Mouse (Mus musculus) CH12.LX (cell line): ENCODE data around the gene Prnp. TPM values are rescaled to one million over a fixed set of nuclear protein-coding genes. Genes with fewer than 3 reads are reported as not detected.

Experiments
- DNase-seq: peaks from one replicate; pipeline ENCODE4 v3.0.0-alpha.2; 2013; ENCODE audit errors: extremely low read depth
- H3K27ac ChIP-seq: 2 replicates; pipeline ENCODE4 v1.5.1; 2012; ENCODE audit warnings: low read depth, mild to moderate bottlenecking, control low read depth, moderate library complexity; ENCODE audit not compliant: insufficient read depth
- H3K27me3 ChIP-seq: replicated peaks from 2 replicates; pipeline ENCODE3; 2012; ENCODE audit warnings: inconsistent platforms
- H3K36me3 ChIP-seq, 2 experiments: replicated peaks in 1 of 2; 2 replicates each; pipeline versions ENCODE3 to v1.6.1; 2012; ENCODE audit warnings: inconsistent platforms in 1 of 2, low read length in 1 of 2, mild to moderate bottlenecking in 1 of 2, mixed read lengths in 1 of 2, moderate library complexity in 1 of 2; ENCODE audit not compliant: control insufficient read depth in 1 of 2, insufficient read depth in 1 of 2
- H3K4me1 ChIP-seq, 2 experiments: 2 replicates each; pipeline ENCODE4 v1.6.1; 2012; ENCODE audit warnings: inconsistent platforms in 1 of 2, moderate library complexity in 1 of 2; ENCODE audit not compliant: insufficient read depth in 2 of 2, control insufficient read depth in 1 of 2
- H3K4me2 ChIP-seq: 2 replicates; pipeline ENCODE4 v1.6.1; 2012; ENCODE audit warnings: low read depth, mild to moderate bottlenecking, control low read depth; ENCODE audit not compliant: poor library complexity, insufficient read depth, severe bottlenecking
- H3K4me3 ChIP-seq, 3 experiments: fragments of 150-350 bp in 1 of 3; sonication (generic) in 1 of 3; replicated peaks in 1 of 3; 2 replicates each; pipeline versions ENCODE3 to v1.5.1; 2011 to 2012; ENCODE audit warnings: low read depth in 2 of 3, low read length in 2 of 3, mild to moderate bottlenecking in 2 of 3, moderate library complexity in 2 of 3, control low read depth in 1 of 3, improper control_type of control experiment in 1 of 3, inconsistent platforms in 1 of 3, mixed read lengths in 1 of 3; ENCODE audit not compliant: poor library complexity in 1 of 3
- H3K79me2 ChIP-seq: replicated peaks from 2 replicates; pipeline ENCODE4 v1.6.1; 2012; ENCODE audit warnings: mild to moderate bottlenecking, moderate library complexity; ENCODE audit not compliant: control insufficient read depth, poor library complexity, insufficient read depth, severe bottlenecking; ENCODE audit errors: extremely low read depth
- H3K9ac ChIP-seq: 2 replicates; pipeline ENCODE4 v1.6.1; 2012; ENCODE audit warnings: low read depth, mild to moderate bottlenecking, control low read depth, moderate library complexity; ENCODE audit not compliant: insufficient read depth
- H3K9me3 ChIP-seq: replicated peaks from 2 replicates; pipeline ENCODE3; 2012; ENCODE audit warnings: low read length, inconsistent platforms, mixed read lengths
- BHLHE40 ChIP-seq: IDR thresholded peaks from 2 replicates; pipeline ENCODE4 v1.6.1; 2011; ENCODE audit warnings: mild to moderate bottlenecking, low read depth, low read length, improper control_type of control experiment
- CHD1 ChIP-seq: IDR thresholded peaks from 2 replicates; pipeline ENCODE4 v1.6.1; 2012; ENCODE audit warnings: low read depth, low read length, improper control_type of control experiment, inconsistent platforms
- CHD2 ChIP-seq: IDR thresholded peaks from 2 replicates; pipeline ENCODE4 v1.6.1; 2011; ENCODE audit warnings: low read length, improper control_type of control experiment
- CTCF ChIP-seq, 2 experiments: IDR thresholded peaks in 1 of 2; conservative IDR thresholded peaks in 1 of 2; 2 replicates each; pipeline ENCODE4 v1.5.1; 2011 to 2012; ENCODE audit warnings: low read depth in 2 of 2, low read length in 2 of 2, improper control_type of control experiment in 1 of 2, inconsistent platforms in 1 of 2, mild to moderate bottlenecking in 1 of 2, moderate library complexity in 1 of 2
- E2F4 ChIP-seq: IDR thresholded peaks from 2 replicates; pipeline ENCODE4 v1.6.1; 2011; ENCODE audit warnings: low read depth, low read length, improper control_type of control experiment; ENCODE audit not compliant: insufficient replicate concordance
- ELF1 ChIP-seq: IDR thresholded peaks from 2 replicates; pipeline ENCODE4 v1.6.1; 2014; ENCODE audit warnings: low read depth, mild to moderate bottlenecking, inconsistent platforms, low read length, improper control_type of control experiment
- EP300 ChIP-seq: IDR thresholded peaks from 2 replicates; pipeline ENCODE4 v1.6.1; 2011; ENCODE audit warnings: low read length, improper control_type of control experiment
- ETS1 ChIP-seq: conservative IDR thresholded peaks from 2 replicates; pipeline ENCODE4 v1.6.1; 2012; ENCODE audit warnings: low read depth, mild to moderate bottlenecking, inconsistent platforms, low read length, improper control_type of control experiment, moderate library complexity
- IRF4 ChIP-seq: IDR thresholded peaks from 2 replicates; pipeline ENCODE4 v1.6.1; 2014; ENCODE audit warnings: low read depth, mild to moderate bottlenecking, inconsistent platforms, low read length, improper control_type of control experiment
- JUND ChIP-seq: conservative IDR thresholded peaks from 2 replicates; pipeline ENCODE4 v1.6.1; 2011; ENCODE audit warnings: low read depth, low read length, improper control_type of control experiment
- KAT2A ChIP-seq: IDR thresholded peaks from 2 replicates; pipeline ENCODE4 v1.6.1; 2012; ENCODE audit warnings: low read length, improper control_type of control experiment, inconsistent platforms; ENCODE audit not compliant: insufficient replicate concordance
- MAX ChIP-seq: IDR thresholded peaks from 2 replicates; pipeline ENCODE4 v1.6.1; 2011; ENCODE audit warnings: low read length, improper control_type of control experiment
- MAZ ChIP-seq: IDR thresholded peaks from 2 replicates; pipeline ENCODE4 v1.6.1; 2012; ENCODE audit warnings: low read depth, mild to moderate bottlenecking, inconsistent platforms, low read length, improper control_type of control experiment, moderate library complexity
- MEF2A ChIP-seq: IDR thresholded peaks from 2 replicates; pipeline ENCODE4 v1.6.1; 2014; ENCODE audit warnings: low read depth, mild to moderate bottlenecking, inconsistent platforms, low read length, improper control_type of control experiment, borderline replicate concordance
- MXI1 ChIP-seq: IDR thresholded peaks from 2 replicates; pipeline ENCODE4 v1.6.1; 2011; ENCODE audit warnings: mild to moderate bottlenecking, low read depth, low read length, improper control_type of control experiment
- MYC ChIP-seq: IDR thresholded peaks from 2 replicates; pipeline ENCODE4 v1.6.1; 2011; ENCODE audit warnings: low read depth, mild to moderate bottlenecking, improper control_type of control experiment, low read length
- NRF1 ChIP-seq: IDR thresholded peaks from 2 replicates; pipeline ENCODE4 v1.6.1; 2014; ENCODE audit warnings: low read depth, mild to moderate bottlenecking, inconsistent platforms, low read length, improper control_type of control experiment, moderate library complexity
- PAX5 ChIP-seq: IDR thresholded peaks from 2 replicates; pipeline ENCODE4 v1.6.1; 2012; ENCODE audit warnings: low read length, inconsistent platforms, mixed read lengths
- POLR2AphosphoS2 ChIP-seq: IDR thresholded peaks from 2 replicates; pipeline ENCODE4 v1.6.1; 2011; ENCODE audit warnings: low read depth, low read length, improper control_type of control experiment
- RAD21 ChIP-seq: IDR thresholded peaks from 2 replicates; pipeline ENCODE4 v1.6.1; 2011; ENCODE audit warnings: low read depth, mild to moderate bottlenecking, low read length, improper control_type of control experiment, moderate library complexity
- RCOR1 ChIP-seq: conservative IDR thresholded peaks from 2 replicates; pipeline ENCODE4 v1.6.1; 2012; ENCODE audit warnings: low read depth, mild to moderate bottlenecking, inconsistent platforms, low read length, improper control_type of control experiment
- SMC3 ChIP-seq: IDR thresholded peaks from 2 replicates; pipeline ENCODE4 v1.6.1; 2011; ENCODE audit warnings: low read depth, low read length, improper control_type of control experiment
- TBP ChIP-seq: conservative IDR thresholded peaks from 2 replicates; pipeline ENCODE4 v1.6.1; 2011; ENCODE audit warnings: low read depth, low read length, improper control_type of control experiment
- USF1 ChIP-seq: IDR thresholded peaks from 2 replicates; pipeline ENCODE4 v1.6.1; 2014; ENCODE audit warnings: low read depth, mild to moderate bottlenecking, inconsistent platforms, low read length, improper control_type of control experiment
- USF2 ChIP-seq: conservative IDR thresholded peaks from 2 replicates; pipeline ENCODE4 v1.6.1; 2011; ENCODE audit warnings: low read depth, low read length, improper control_type of control experiment
- ZC3H11A ChIP-seq: IDR thresholded peaks from 2 replicates; pipeline ENCODE4 v1.6.1; 2012; ENCODE audit warnings: low read depth, mild to moderate bottlenecking, inconsistent platforms, low read length, improper control_type of control experiment
- ZKSCAN1 ChIP-seq: IDR thresholded peaks from 2 replicates; pipeline ENCODE4 v1.6.1; 2012; ENCODE audit warnings: low read depth, inconsistent platforms, low read length, improper control_type of control experiment, borderline replicate concordance
- ZMIZ1 ChIP-seq: IDR thresholded peaks from 2 replicates; pipeline ENCODE4 v1.6.1; 2012; ENCODE audit warnings: low read depth, mild to moderate bottlenecking, inconsistent platforms, low read length, improper control_type of control experiment
- ZNF384 ChIP-seq: IDR thresholded peaks from 2 replicates; pipeline ENCODE4 v1.6.1; 2012; ENCODE audit warnings: low read depth, low read length, improper control_type of control experiment, inconsistent platforms
- dilution Hi-C: fragments of 300-500 bp; cut with MboI; formaldehyde crosslinking; loops from 2 replicates; pipeline ENCODE4 v1.14.3; 2020; ENCODE audit warnings: low sequenced_read_pairs; ENCODE audit not compliant: extremely low pct_unique_long_range_greater_than_20kb, extremely low pct_ligation_motif_present
- in situ Hi-C: fragments of 300-500 bp; cut with MboI; formaldehyde crosslinking; loops from 3 replicates; pipeline ENCODE4 v1.14.3; 2019; ENCODE audit warnings: low sequenced_read_pairs, low pct_ligation_motif_present, low pct_unique_long_range_greater_than_20kb, mixed read lengths
- polyA plus RNA-seq: library from polyadenylated mRNA; unstranded; fragments of >175 nt; gene quantifications from 2 replicates; pipeline ENCODE4 v1.2.1, GENCODE M21; 2012; ENCODE audit warnings: low read depth; ENCODE audit not compliant: insufficient read length
- total RNA-seq, 2 experiments: library from RNA; depleted of rRNA; stranded (reverse); fragments of 300-350 nt in 1 of 2; fragments of >200 nt in 1 of 2; gene quantifications; 2 replicates each; pipeline ENCODE4 v1.2.3; 2012 to 2014

The Prnp gene
- total and polyA plus RNA-seq, 3 experiments = 4.5 to 6.4 (median 5.7) TPM

DNA sequence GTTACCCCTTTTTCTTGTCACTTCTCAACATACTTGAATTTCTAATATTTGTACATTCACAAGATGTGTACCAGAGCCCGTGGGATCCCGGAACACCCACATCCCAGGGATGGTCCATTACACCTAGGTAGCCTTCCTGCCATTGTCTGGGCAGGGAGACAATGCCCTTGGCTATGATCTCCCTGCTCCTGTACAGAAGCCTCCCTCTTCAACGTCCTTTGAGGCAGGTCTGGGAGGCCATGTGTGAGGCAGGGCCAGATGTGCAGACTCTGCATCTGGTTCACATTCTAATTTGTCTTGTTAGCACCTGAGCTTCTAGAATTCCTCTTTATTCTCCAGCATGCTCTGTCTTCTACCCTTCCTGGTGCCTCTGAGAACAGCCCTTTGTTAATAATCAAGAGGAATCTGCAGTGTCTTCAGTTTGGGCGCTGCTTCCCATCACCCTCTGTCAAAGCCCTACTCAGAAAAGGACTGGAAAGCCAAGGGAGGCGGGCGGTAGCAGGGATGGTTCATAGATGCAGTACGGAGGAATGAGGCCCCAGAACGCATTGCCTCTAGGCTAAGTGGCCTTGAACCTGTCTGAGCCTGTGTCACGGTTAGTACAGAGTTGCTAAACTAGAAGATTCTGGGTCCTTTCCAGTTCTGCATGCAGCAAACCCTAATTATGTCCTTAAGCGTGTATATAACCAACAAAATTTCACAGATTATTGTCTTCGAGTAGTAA is 39.4 kb downstream of the Prnp start:
- Histone ChIP-seq H3K9ac (no peak overlapping the region), H3K4me1 (peaks cover 8 to 28% of the 10 kb centered on the region in 2 experiments), H3K4me2 (no peak overlapping the region), H3K27ac (no peak overlapping the region), H3K27me3 (no peaks in the 10 kb centered on the region), H3K79me2 (no peaks in the 10 kb centered on the region), H3K4me3 (no peak overlapping the region), H3K36me3 (peaks cover 0 to 14% of the 10 kb centered on the region in 2 experiments), H3K9me3 (no peaks in the 10 kb centered on the region)
- in situ Hi-C loops = loop anchor here (25.0 kb wide), 1 partner anchor 412 kb away; no protein-coding TSS in a partner anchor
- no peak for TF ChIP-seq PAX5
- no peak for TF ChIP-seq MXI1
- no peak for TF ChIP-seq EP300
- TF ChIP-seq E2F4 = no peak
- no peak for DNase-seq
- dilution Hi-C loops = no loop called here

DNA sequence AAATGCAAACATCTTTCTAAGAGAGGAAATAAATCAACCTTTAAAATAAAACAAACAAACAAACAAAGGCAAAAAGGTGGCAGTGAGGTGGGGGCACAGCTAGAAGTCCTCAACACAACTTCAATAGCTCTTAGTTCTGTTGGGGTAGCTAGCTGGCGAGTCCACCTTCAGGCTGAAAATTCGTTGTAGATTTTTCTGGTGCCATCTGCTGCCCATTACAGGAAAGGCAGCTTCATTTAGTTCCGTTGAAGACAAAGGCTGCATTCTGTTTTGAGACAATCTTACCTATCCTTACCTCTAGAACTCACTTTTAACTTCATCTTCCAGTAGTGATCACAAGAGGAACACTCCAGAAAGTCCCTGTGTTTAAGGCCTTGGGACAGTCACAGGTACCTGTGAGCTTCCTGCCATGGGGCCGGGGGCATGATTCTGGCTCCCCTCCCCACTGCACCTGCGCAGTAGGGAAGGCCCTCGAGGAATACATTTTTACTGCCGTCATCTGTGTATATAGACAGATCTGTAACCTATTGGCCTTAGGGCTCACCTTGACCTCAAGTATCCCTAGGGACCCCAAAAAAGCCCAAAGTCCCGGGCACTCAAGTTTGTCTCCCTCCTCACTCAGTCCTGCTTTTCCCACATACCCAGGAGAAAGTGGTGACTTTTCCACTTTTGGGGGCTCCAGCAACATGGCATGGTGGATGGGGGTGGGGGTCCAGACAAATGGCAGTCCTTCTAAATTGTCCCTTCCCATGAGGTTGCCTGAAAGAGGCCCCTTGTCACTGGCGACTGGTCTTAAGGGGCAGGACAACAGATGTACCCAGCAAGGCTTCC is 40.3 kb downstream of the Prnp start:
- peaks cover 0 to 20% of the 10 kb centered on the region in 2 experiments for H3K36me3 ChIP-seq
- peak overlapping the region; percentile 10; the same call in 1 of the 2 replicates for H3K9ac ChIP-seq
- no peaks in the 10 kb centered on the region for H3K79me2 ChIP-seq
- in situ Hi-C loops (loop anchor here (25.0 kb wide), 2 partner anchors 413 to 537 kb away; no protein-coding TSS in a partner anchor), dilution Hi-C loops (no loop called here)
- H3K4me1 ChIP-seq = peaks cover 8 to 28% of the 10 kb centered on the region in 2 experiments
- H3K9me3 ChIP-seq = no peaks in the 10 kb centered on the region
- H3K27ac ChIP-seq = no peak overlapping the region
- peak; percentile 73 for DNase-seq
- H3K4me3 ChIP-seq = peak overlapping the region in 2 of 3 experiments; percentile 4 to 46
- peak overlapping the region; percentile 80 for H3K4me2 ChIP-seq
- no peaks in the 10 kb centered on the region for H3K27me3 ChIP-seq
- 0 out of 2 replicates have a peak, but pooled peaks have one; percentile 8 for TF ChIP-seq KAT2A
- no peak for TF ChIP-seq ZMIZ1
- TF ChIP-seq MAZ = no peak
- TF ChIP-seq CTCF (conservative IDR thresholded peaks at IDR 0.05 in 1 of 2, IDR thresholded peaks at IDR 0.05 in 1 of 2; ENCODE audit: low read depth in 2 of 2, low read length in 2 of 2) = peak; percentile 44 to 90; a peak in 3 of 4 replicates
- no peak for TF ChIP-seq CHD1
- TF ChIP-seq TBP = no peak
- TF ChIP-seq USF1 = no peak
- no peak for TF ChIP-seq ELF1
- no peak for TF ChIP-seq USF2
- TF ChIP-seq MEF2A = no peak
- TF ChIP-seq IRF4 = no peak
- TF ChIP-seq PAX5 = no peak
- no peak for TF ChIP-seq MXI1
- TF ChIP-seq SMC3 = peak; percentile 80
- TF ChIP-seq ZNF384 = no peak
- TF ChIP-seq JUND = no peak
- TF ChIP-seq POLR2AphosphoS2 = no peak
- TF ChIP-seq ZKSCAN1 = no peak
- no peak for TF ChIP-seq MAX
- no peak for TF ChIP-seq ETS1
- TF ChIP-seq RCOR1 = no peak
- TF ChIP-seq ZC3H11A = peak; percentile 25; the same call in 1 of the 2 replicates
- TF ChIP-seq MYC = no peak
- TF ChIP-seq NRF1 = peak; percentile 68
- TF ChIP-seq BHLHE40 = no peak
- TF ChIP-seq RAD21 = peak; percentile 73
- TF ChIP-seq CHD2 = no peak
